Mouse (Mus musculus) spleen, embryonic (tissue): ENCODE data around the gene 2310061I04Rik.

Source experiments
- CTCF ChIA-PET: fragments of 350-600 bp; sonication (Branson Sonifier 250); formaldehyde crosslinking; loops from one replicate; lab custom pipeline; 2022; lab: Charles Lee

Gene 2310061I04Rik

DNA sequence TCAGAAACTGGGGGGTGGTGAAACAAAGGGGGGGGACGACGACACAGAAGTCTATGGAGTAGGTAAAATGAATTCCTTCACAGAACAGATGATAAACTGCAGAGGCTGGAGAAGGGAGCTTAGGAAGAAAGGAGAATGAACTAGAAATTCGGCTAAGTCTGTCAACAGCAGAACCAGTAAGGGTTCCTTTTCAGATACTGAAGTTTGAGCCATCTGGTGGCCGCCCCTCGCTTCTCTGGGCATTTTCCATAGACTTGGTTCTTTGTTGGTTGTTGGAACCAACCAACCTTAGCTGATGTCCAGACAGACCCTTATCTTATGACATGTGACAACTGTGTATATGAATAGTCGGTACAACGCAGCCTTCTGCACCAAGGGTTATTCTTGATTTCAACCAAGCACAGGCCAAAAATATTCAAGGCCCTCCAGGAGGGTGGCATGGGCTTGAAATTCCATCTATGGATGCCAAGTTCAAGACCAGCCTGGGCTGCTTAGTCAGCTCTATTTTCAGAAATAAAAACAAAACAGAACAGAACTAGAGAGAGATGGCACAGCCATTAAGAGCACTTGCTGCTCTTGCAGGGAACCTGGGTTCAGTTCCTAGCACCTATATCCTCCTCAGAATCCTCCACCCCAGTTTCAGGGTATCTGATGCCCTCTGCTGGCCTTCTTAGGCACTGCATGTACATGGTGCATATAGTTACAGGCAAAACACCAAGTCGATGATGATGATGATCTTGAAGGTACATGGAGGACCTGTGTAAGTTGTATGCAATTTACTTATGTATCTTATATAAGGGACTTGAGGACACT is 26.1 kb downstream of the 2310061I04Rik start:
- CTCF ChIA-PET: interaction anchor here (0.6 to 1.6 kb wide), 5 partner anchors 9 to 57 kb away, joined by 3 to 4 read pairs (median 3); partner anchors contain the start of genes Dhx16 and Mdc1

DNA sequence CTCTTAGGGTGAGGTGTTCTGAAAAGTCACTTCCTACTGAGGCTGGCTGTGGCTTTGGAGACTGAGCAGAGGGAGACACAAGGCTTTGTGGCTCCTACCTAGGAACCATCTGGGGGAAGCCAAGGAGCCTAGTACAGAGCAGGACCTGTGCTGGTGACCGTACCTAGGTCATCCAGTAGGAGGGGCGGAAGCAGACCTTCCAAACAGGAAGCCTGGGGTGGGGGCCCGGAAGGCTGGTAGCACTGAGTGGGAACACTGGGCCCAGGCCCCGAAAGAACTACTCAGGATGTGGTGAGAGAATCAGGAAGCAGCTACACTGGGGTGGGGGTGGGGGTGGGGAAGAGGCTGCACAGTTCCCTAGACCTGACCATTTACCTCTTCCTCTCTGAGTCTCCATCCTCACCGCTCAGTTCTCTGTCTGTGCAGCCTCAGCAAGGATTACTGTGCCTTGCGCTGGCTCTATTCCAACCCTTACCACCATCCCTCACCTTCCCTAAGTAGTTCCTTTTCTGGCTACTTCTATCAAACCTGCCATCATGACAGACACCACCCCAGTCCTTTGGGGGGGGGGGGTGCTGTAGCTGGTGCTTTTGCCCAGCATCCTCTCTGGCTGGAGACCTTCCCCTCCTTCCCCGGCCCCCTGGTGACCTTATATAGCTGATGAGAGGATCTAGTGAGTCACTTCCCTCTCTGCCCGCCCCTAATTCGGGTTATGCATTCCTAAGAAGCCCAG is 26.9 kb downstream of the 2310061I04Rik start:
- CTCF ChIA-PET: interaction anchor here (0.6 to 1.1 kb wide), 8 partner anchors 10 to 134 kb away, joined by 3 to 6 read pairs (median 3); partner anchors contain the start of genes Dhx16 and Mdc1

DNA sequence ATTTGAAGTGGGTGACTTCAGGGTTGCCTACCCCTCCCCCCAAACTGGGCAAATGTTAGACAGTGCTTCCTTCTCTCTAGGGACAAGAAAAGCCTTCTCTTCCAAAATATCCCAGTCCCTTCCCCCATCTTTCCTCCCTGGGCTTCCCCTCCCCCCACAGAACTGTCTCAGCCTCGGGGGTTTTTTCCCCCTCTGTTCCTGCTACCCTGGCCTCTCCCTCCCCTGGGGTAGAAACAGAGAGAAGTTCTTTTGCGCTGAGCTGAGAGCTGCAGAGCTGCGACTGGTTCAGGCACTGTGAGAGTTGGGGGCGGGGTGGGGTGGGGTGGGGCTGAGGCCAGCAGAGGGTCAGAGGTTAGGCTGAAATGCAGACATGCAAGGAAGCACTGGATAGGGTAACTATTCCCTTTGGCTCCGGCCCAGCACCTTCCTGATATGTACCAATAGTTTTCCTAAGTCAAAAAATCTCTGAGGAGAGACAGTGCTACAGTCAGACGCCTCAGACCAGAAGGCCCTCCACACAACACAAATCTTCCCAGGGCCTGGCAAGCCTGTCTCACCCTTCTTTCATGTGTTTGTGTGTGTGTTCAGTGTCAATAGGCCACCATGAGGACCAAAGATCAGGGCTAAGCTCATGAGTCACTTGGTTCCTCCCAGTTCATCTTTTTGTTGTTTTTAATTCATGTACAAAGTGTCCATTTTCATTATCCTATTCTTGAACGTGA is 27.7 kb downstream of the 2310061I04Rik start:
- CTCF ChIA-PET: interaction anchor here (0.6 to 1.1 kb wide), 3 partner anchors 33 to 133 kb away, joined by 3 to 4 read pairs (median 3); no protein-coding TSS in a partner anchor

DNA sequence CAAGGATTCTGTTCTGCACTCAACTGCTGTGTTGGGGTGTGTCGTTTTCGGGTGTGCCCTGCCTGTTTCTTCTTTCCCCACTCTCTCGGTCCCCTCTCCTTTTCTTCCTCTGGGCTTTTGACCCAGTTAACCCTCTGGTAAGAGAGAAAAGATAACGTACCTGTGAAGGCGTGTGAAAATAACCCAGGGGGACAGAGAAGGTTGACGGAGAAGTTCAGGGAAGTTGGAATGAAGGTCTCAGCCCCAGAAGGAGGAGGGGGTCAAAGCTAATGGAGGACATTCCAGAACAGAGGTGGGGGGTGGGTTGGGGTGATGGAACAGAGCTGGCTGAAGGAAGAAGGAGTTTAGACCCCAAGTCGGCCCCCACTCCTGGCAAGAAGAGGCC is 28.3 kb downstream of the 2310061I04Rik start:
- CTCF ChIA-PET: interaction anchor here (1.1 kb wide), 1 partner anchor 50 kb away, joined by 4 read pairs; no protein-coding TSS in a partner anchor

DNA sequence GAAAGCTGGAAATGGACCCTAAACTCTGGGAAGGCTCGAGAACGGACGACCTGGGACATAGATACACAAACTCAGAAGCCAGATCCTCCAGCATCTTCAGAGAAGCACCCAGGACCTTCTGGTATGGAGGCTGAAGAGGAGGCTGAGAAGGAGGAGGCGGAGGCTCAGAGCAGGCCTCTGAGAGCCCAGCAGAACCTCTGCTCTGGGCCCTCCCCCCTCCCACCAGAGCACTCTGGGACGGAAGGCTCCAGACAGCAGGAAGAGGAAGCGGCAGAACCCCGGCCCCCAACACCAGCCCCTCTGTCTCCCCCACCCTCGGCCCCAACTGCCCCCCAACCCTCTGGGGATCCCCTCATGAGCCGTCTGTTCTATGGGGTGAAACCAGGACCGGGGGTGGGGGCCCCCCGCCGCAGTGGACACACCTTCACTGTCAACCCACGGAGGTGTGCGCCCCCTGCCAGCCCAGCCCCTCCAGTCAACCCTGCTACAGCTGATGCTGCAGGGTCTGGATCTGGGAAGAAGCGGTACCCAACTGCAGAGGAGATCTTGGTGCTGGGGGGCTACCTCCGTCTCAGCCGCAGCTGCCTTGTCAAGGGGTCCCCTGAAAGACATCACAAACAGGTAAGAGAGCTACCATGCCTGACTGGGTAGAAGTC is 28.9 kb downstream of the 2310061I04Rik start:
- CTCF ChIA-PET: no interaction called here

DNA sequence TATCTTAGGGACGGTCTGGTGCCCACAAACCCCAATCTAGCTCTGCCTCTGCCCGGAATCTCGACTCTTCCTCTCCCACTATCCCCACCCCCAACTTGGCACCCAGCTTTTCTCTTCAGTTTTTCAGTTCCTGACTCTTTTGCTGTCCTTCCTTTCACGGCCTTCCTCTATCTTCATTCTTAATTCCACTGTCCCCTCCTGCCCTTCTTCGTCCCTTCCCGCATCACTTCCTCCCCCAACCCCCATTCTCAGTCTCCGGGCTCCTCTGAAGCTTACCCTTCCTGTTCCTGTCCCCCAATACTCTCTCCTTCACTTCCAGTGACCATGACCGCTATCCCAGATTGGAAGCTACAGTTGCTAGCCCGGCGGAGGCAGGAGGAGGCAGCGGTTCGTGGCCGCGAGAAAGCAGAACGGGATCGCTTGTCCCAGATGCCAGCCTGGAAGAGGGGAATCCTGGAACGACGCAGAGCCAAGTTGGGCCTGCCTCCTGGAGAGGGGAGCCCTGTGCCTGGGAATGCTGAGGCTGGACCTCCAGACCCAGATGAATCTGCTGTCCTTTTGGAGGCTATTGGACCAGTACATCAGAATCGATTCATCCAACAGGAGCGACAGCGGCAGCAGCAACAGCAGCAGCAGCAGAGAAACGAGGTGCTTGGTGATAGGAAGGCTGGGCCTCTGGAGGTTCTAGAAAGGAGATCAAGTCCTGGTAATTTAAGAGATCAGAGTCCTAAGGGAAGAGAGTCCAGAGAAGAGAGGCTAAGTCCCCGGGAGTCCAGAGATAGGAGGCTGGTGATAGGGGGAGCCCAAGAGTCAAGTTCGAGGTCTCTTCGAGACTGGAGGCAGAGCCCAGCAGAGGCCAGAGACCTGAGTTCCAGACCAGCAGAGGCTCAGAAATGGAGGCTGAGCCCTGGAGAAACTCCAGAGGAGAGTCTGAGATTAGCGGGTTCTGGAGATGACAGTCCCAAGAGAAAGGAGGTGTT is 30.0 kb downstream of the 2310061I04Rik start:
- CTCF ChIA-PET: interaction anchor here (0.9 to 1.0 kb wide), 2 partner anchors 30 to 31 kb away, joined by 3 to 4 read pairs; no protein-coding TSS in a partner anchor

DNA sequence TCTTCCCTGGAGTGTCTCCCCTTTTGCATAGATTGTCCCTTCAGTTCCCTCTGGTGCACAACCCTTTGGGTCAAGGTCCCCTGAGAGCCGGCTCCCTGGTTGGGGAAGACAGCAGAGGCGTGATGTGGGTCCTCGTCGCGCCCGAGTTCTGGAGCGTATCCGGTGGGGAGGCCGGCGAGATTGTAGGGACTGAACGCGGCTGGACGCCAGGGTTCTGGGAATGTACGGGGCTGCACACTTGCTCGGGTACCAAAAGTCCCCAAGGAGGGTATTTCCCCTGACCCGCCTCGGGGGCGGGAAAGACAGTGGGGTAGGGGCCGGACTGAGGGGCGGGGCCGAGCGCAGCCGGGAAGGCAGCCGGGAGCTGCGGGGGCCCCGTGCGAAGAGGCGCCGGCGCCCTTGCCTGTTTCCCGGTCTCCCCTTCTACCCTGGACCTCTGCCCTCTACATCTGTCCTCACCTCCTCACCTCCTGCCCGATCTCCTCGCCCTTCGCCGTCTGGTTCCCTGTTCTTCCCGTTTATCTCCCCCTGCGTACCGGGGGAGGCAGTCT is 30.9 kb downstream of the 2310061I04Rik start:
- CTCF ChIA-PET: interaction anchor here (0.9 to 1.0 kb wide), 2 partner anchors 29 to 30 kb away, joined by 3 to 4 read pairs; no protein-coding TSS in a partner anchor

DNA sequence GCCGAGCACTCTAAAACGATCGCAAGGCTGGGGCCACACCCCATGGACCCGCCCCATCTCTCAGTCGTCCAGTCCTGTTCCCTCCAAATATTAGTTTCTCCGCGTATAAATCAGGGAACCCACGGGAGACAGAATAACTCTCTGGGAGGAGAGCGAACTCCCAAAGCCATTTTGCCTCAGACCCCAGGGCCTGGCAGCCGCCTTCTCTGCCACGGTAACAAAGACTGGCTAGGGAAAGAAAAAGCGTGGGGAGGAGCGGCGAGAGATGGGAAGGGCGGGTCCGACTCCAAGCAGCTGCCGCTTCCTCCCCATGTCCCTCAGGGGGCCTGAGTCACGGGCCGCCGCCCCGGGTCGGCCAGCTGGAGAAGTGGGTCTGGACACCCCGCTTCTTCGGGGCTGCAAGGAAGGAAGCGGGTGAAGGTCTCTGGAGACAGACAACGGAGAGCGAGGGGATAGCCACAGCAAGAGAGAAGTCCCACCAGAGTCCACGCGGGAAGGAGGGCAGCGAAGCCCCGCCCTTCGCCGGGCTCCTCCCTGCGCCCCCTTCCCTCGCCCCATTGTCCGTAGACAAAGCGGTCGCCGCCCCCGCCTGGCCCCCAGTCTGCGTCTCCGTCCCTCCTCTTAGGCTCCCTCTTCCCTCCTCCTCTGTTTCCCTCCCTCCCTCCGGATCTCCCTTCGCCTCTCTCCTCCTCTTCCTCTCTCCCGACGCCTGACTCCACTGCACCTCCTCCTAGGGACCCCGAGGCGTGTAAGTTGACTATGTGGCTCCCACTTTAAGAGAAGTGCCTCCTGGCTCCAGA is 31.6 kb downstream of the 2310061I04Rik start, which contains the start of gene Ppp1r18:
Ppp1r18 (plus strand) TSS at position 113 of the 800 bp plus-strand sequence.
- CTCF ChIA-PET: no interaction called here

DNA sequence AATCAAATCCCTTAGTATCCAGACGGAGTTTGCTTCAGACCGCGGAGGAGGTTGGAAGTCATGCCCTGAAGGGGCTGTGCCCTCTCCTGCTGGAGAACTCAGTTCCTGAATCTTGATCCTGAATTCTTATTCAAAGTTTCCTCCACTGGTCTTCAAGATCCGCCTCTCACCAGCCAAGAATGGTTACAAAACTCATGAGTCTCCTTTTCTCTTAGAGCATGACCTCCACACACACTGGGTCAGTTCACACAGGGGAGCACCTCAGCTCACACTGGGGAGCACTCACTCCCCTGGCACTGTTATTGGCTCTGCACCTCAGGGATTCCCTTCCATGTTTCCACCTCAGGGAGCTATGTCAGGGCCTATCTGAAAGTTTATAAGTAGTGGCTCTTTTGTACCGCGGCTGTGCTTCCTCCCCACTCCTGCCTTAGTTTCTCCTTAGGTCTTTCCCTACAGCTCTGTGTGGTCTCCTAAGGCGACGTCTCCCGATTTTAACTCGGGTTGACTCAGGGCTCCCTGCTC is 32.3 kb downstream of the 2310061I04Rik start:
- CTCF ChIA-PET: no interaction called here

DNA sequence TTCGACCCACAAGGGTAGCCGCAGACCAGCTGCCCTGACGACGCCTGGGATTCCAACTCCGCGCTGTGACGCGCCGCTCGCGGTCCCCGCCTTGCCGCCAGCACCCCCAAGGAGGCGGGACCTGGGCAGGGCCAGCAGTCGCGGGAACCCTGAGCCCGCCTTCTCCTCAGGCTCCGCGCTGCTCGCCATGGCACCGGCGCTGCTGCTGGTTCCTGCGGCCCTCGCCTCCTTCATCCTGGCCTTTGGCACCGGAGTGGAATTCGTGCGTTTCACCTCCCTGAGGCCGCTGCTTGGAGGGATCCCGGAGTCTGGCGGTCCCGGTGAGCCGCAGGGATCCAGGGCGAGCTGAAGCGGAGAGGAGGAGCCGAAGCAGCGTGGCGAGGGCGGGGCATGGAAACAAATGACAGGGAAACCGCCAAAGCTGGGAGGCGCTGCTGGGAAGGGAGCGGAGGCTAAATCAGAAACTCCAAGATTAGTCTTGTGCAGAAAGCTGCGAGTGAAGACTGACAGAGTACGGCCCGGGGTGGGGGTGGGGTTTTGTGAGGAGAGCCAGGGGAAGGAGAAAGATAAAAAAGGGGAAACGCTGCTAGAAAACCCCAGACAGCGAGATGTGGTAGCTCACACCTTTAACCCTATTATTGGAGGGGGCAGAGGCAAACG is 35.9 kb downstream of the 2310061I04Rik start, which contains the start of gene Nrm:
Nrm (plus strand) TSS at position 121 of the 660 bp plus-strand sequence.
- CTCF ChIA-PET: interaction anchor here (0.5 to 0.9 kb wide), 2 partner anchors 11 to 13 kb away, joined by 3 read pairs; no protein-coding TSS in a partner anchor

DNA sequence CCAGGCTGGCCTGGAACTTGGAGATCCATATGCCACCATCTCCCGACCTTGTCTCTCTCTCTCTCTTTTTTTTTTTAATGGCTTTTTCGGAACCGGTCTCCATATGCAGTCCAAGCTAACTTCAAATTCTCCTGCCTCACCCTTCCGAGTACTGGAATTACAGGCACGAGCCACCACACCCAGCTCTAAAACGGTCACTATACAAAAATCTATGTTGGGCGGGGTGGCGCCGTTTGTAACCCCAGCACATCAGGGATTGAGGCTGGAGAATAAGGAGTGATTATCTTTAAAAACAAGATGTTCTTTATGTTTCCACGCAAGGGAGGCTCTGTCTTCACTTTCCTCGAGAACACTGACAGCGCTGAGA is 36.4 kb downstream of the 2310061I04Rik start:
- CTCF ChIA-PET: interaction anchor here (0.5 to 0.6 kb wide), 2 partner anchors 11 to 35 kb away, joined by 3 read pairs; no protein-coding TSS in a partner anchor

DNA sequence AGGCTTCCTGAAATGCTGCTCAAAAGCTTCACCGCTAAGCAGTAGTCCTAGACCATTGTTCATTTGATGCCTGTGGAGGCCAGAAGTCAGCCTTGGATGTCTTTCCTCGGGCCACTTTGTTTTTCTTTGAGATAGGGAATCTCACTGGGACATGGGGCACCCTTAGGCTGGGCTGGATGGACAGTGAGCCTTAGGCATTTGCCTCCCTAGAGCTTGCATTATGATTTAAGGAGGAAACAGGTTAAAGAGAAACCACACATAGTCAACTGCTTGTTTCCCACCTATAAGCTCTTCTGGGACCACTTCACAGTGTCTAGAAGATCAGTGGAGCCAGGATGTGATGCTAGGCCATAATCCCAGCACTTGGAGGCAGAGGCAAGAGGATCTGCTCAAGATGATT is 37.4 kb downstream of the 2310061I04Rik start:
- CTCF ChIA-PET: interaction anchor here (0.6 to 1.0 kb wide), 3 partner anchors 13 to 31 kb away, joined by 3 to 7 read pairs (median 4); no protein-coding TSS in a partner anchor

DNA sequence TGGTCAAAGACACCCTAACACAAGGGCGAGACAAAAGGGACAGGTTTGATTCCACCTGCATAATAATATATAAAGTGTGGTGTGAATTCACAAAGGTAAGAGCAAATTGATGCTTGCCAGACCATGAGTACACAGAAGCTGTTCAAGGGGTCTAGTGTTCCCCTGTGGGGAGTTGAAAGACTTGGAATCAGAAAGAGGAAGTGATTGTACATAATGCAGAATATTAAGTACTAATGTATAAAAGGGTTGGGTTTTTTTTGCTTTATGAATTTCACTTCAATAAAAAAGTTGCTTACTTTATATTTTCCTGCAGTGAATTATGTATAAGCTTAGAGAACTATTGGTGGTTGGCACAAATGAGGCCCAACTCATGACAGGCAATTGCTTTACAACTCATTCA is 37.9 kb downstream of the 2310061I04Rik start:
- CTCF ChIA-PET: interaction anchor here (0.6 to 1.0 kb wide), 3 partner anchors 13 to 31 kb away, joined by 3 to 7 read pairs (median 4); no protein-coding TSS in a partner anchor

DNA sequence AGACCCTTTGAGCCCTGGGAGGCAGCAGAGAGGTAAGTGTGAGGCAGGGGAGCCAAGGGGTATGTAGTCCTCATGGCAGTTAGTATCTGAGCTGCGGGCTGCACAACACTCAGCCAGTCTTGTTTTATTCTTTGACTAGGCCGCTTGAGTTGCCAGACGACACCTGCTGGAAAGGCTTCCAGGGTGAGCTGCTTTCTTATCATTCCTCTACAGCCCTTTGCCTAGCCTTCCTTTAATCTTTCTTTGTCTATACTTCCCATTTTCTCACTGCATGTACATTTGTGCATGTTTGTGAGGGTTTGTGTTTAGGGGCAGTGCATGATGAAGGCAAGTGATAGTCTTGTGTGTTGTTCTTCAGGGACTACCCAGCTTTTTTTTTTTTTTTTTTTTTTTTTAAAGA is 46.3 kb downstream of the 2310061I04Rik start:
- CTCF ChIA-PET: interaction anchor here (0.5 kb wide), 1 partner anchor 19 kb away, joined by 6 read pairs; no protein-coding TSS in a partner anchor

DNA sequence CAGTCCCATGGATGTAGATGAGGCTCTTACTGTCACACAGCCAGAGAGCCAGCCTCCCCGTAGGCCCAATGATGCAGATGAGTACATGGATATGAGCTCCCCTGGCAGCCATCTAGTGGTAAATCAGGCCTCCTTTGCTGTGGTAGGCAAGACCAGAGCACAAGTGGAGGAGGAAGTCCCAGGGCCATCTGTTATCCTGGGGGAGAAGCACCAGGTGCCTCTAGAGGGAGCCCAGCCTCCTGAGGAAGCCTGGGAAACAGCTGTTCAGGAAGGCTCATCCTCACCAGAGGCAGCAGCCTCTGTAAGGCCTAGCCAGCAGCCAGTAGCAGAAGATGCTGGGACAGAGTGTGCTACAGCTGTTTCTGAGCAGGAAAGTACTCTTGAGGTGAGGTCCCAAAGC is 49.1 kb downstream of the 2310061I04Rik start:
- CTCF ChIA-PET: no interaction called here

DNA sequence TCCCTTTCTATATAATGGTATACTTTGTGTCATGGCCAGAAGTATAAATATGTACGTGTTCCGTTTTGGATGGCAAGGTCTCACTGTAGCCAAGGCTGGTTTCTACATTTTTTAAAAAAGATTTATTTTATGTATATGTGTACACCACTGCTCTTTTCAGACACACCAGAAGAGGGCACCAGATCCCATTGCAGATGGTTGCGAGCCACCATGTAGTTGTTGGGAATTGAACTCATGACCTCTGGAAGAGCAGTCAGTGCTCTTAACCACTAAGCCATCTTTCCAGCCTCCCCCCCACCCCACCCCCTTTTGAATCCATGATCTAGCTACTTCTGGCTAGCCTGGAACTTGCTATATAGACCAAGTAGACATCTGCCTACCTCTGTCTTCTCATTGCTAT is 53.7 kb downstream of the 2310061I04Rik start:
- CTCF ChIA-PET: no interaction called here
